ENCODE assay signal across 21 mouse cellular contexts in the genomic region with DNA sequence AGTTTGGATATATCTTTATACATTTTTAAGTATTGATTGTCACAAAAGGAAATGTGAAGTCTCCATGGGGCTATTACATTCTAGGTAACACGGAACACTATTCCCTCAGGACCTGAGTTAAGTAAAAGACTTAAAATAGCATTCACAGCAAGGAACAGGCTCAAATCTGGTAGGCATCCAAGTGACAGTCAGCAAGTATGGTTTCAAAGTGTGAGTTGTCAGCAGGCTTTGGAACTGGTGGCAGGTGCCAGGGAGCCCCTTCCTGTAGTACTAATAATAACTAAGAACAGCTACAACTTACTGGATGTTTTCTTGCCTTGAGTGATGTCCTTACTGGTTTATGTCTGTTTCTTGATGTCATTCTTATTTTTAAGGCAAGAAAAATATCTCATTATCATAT.
A peak's percentile ranks its signal among the peaks of the same experiment; 100 is the strongest.
DNase-seq lines count a peak whose midpoint lies in the region; ATAC-seq and TF ChIP-seq lines count a peak whose summit lies in the region.
"Had no signal": no experiment of that assay in that cellular context is flagged by ENCODE, and none has a peak within 500 bp of the region (broad histone marks: within the 10 kb centered on the region; RNA-seq: fewer than 3 reads in every experiment).

No protein-coding gene starts in this region.

- no peaks in the 10 kb centered on the region for H3K9me3 ChIP-seq in heart, postnatal 0 days (replicated peaks; ENCODE audit: control insufficient read depth, low read length)
- H3K9me3 ChIP-seq: embryonic facial prominence, embryonic 12.5 days; forebrain, embryonic 15.5 days; limb, embryonic 15.5 days; midbrain, embryonic 13.5 days; neural tube, embryonic 13.5 days had no signal

- H3K4me2 ChIP-seq in heart, postnatal 0 days (ENCODE audit: low read depth, low read length): no peak overlapping the region
- H3K4me2 ChIP-seq: embryonic facial prominence, embryonic 12.5 days; forebrain, embryonic 15.5 days; limb, embryonic 15.5 days; midbrain, embryonic 13.5 days; neural tube, embryonic 13.5 days had no signal

- H3K9ac ChIP-seq in heart, postnatal 0 days (replicated peaks; ENCODE audit: low read depth, low read length): no peak overlapping the region
- H3K9ac ChIP-seq: embryonic facial prominence, embryonic 12.5 days; forebrain, embryonic 15.5 days; limb, embryonic 15.5 days; midbrain, embryonic 13.5 days; neural tube, embryonic 13.5 days had no signal

- intact Hi-C loops in gastrocnemius, postnatal 36 days (cut with DNase I): no loop called here

- H3K36me3 ChIP-seq in kidney, adult 2 months (ENCODE audit: control insufficient read depth, insufficient read depth, low read length): no peaks in the 10 kb centered on the region
- no peaks in the 10 kb centered on the region for H3K36me3 ChIP-seq in heart, postnatal 0 days (replicated peaks; ENCODE audit: control insufficient read depth, insufficient read depth, low read length)
- H3K36me3 ChIP-seq: embryonic facial prominence, embryonic 12.5 days; forebrain, embryonic 15.5 days; limb, embryonic 15.5 days; midbrain, embryonic 13.5 days; neural tube, embryonic 13.5 days had no signal

- WGBS in kidney, adult 2 months: 48% methylated on average over 1 of the region's 1 CpGs
- WGBS in heart, postnatal 0 days: 15% methylated on average over 1 of the region's 1 CpGs

- DNase-seq in gastrocnemius, adult 18-20 months (ENCODE audit: low spot score): peak; percentile 68
- no peak for DNase-seq in gastrocnemius, postnatal 36 days
- peak; percentile 56 for DNase-seq in kidney, adult 2 months
- no peak for DNase-seq in kidney, postnatal 4 days
- peak; percentile 4 for DNase-seq in gastrocnemius, postnatal 10 days
- peak; percentile 75 for DNase-seq in heart, postnatal 0 days (ENCODE audit: low spot score)
- DNase-seq in embryo, embryonic 11 days: no peak
- no peak for DNase-seq in liver
- DNase-seq: adrenal gland, postnatal 25 days; cerebellum, adult 11-12 months; spleen, adult 18-20 months; thymus, postnatal 36 days had no signal

- no peak for TF ChIP-seq CTCF in kidney, adult 2 months (conservative IDR thresholded peaks at IDR 0.05; ENCODE audit: insufficient read depth, insufficient read length, low read depth, low read length)
- TF ChIP-seq CTCF in heart, postnatal 0 days (IDR thresholded peaks at IDR 0.05; ENCODE audit: low read depth): no peak

- TF ChIP-seq POLR2A in kidney, adult 2 months (IDR thresholded peaks at IDR 0.05; ENCODE audit: low read depth, low read length): no peak

- no peaks in the 10 kb centered on the region for H3K4me1 ChIP-seq in kidney, adult 2 months (ENCODE audit: control insufficient read depth, insufficient read depth, low read length)
- no peaks in the 10 kb centered on the region for H3K4me1 ChIP-seq in heart, postnatal 0 days (ENCODE audit: control insufficient read depth, insufficient read depth)
- H3K4me1 ChIP-seq: forebrain, embryonic 15.5 days; limb, embryonic 15.5 days; midbrain, embryonic 13.5 days; neural tube, embryonic 13.5 days had no signal

- peak; percentile 83 for ATAC-seq in heart, postnatal 0 days (ENCODE audit: insufficient read depth, low read depth)
- ATAC-seq: forebrain, embryonic 15.5 days; hindbrain, embryonic 16.5 days; intestine, embryonic 16.5 days; lung, postnatal 0 days; midbrain, embryonic 13.5 days had no signal

- H3K27me3 ChIP-seq in kidney, adult 2 months (replicated peaks; ENCODE audit: control insufficient read depth, insufficient read depth, low read length): no peaks in the 10 kb centered on the region
- no peaks in the 10 kb centered on the region for H3K27me3 ChIP-seq in heart, postnatal 0 days (ENCODE audit: control insufficient read depth, insufficient read depth, low read length)
- H3K27me3 ChIP-seq: CH12.LX; embryonic facial prominence, embryonic 12.5 days; forebrain, embryonic 15.5 days; limb, embryonic 15.5 days; midbrain, embryonic 13.5 days; neural tube, embryonic 13.5 days had no signal

- no peak overlapping the region for H3K27ac ChIP-seq in kidney, adult 2 months (ENCODE audit: insufficient read depth, low read depth, low read length)
- no peak overlapping the region for H3K27ac ChIP-seq in heart, postnatal 0 days (ENCODE audit: low read depth)
- H3K27ac ChIP-seq: embryonic facial prominence, embryonic 12.5 days; forebrain, embryonic 15.5 days; limb, embryonic 15.5 days; midbrain, embryonic 13.5 days; neural tube, embryonic 13.5 days had no signal

- no peak for TF ChIP-seq EP300 in heart, postnatal 0 days (IDR thresholded peaks at IDR 0.05; ENCODE audit: low read depth)

- no peak overlapping the region for H3K4me3 ChIP-seq in kidney, adult 2 months (ENCODE audit: insufficient read depth, low read depth, low read length)
- H3K4me3 ChIP-seq in heart, postnatal 0 days (ENCODE audit: low read depth, low read length): no peak overlapping the region
- H3K4me3 ChIP-seq: embryonic facial prominence, embryonic 12.5 days; forebrain, embryonic 15.5 days; limb, embryonic 15.5 days; midbrain, embryonic 13.5 days; neural tube, embryonic 13.5 days had no signal

Comparison
In these comparisons a context has a peak if more than half of its experiments do, and no peak if none do; other contexts are left out.
1. DNase-seq: peak in gastrocnemius, adult 18-20 months (single experiment), kidney, adult 2 months (single experiment), gastrocnemius, postnatal 10 days (single experiment) and heart, postnatal 0 days (single experiment); none in gastrocnemius, postnatal 36 days (0 of 2), kidney, postnatal 4 days (0 of 2), embryo, embryonic 11 days (single experiment) and liver (single experiment).